Mouse (Mus musculus): Measurements from ENCODE around the gene Rpia. TPM values are rescaled to one million over a fixed set of nuclear protein-coding genes. Genes with fewer than 3 reads are reported as not detected.

The Rpia gene
- 10 to 100 TPM; 48.4 to 48.6 TPM for total RNA-seq (2023)

GRCm38 (mm10) chr6:70791824-70792535, at the start of gene Rpia:
Gene Rpia (minus strand): TSS chr6:70792232.

Other genes starting within 250 kb of the Rpia start
- 10 to 100 TPM; 53.6 to 60.0 TPM for gene Eif2ak3, start 52.3 kb upstream of the Rpia start, total RNA-seq (2023)
- gene Tex37, start 126.7 kb upstream of the Rpia start, total RNA-seq (2023): not detected
- not detected for gene Foxi3, start 164.3 kb upstream of the Rpia start, total RNA-seq (2023)